Mouse (Mus musculus) kidney, embryonic 14.5 days (tissue): ENCODE measurements around the gene Wnk4. TPM values are rescaled to one million over a fixed set of nuclear protein-coding genes. Genes with fewer than 3 reads are reported as not detected.
A peak's percentile ranks its signal among the peaks of the same experiment; 100 is the strongest.

Source experiments
- ATAC-seq: fragments of 200-750 bp; cut with Nextera tagmentation; 2 replicates; pipeline ENCODE4 v1.8.0; 2017; ENCODE audit warnings: moderate number of reproducible peaks, mild to moderate bottlenecking, moderate TSS enrichment, moderate library complexity; ENCODE audit not compliant: low FRiP score, low TSS enrichment
- H3K27ac ChIP-seq: fragments of 300-500 bp; sonication (generic); 2 replicates; pipeline ENCODE4 v1.5.1; 2014; ENCODE audit warnings: low read depth, mild to moderate bottlenecking, low read length, moderate library complexity, mixed read lengths
- H3K27me3 ChIP-seq: fragments of 300-500 bp; sonication (generic); 2 replicates; pipeline ENCODE4 v1.6.1; 2014; ENCODE audit warnings: mild to moderate bottlenecking, low read length; ENCODE audit not compliant: control insufficient read depth, insufficient read depth
- H3K36me3 ChIP-seq: fragments of 300-500 bp; sonication (generic); 2 replicates; pipeline ENCODE4 v1.6.1; 2014; ENCODE audit warnings: low read length, mixed read lengths; ENCODE audit not compliant: control insufficient read depth, insufficient read depth
- H3K4me1 ChIP-seq: fragments of 300-500 bp; sonication (generic); 2 replicates; pipeline ENCODE4 v1.6.1; 2014; ENCODE audit warnings: low read length, mixed read lengths; ENCODE audit not compliant: control insufficient read depth, insufficient read depth
- H3K4me2 ChIP-seq: fragments of 300-500 bp; sonication (generic); replicated peaks from 2 replicates; pipeline ENCODE4 v1.6.1; 2014; ENCODE audit warnings: low read depth, mild to moderate bottlenecking, low read length
- H3K4me3 ChIP-seq: fragments of 300-500 bp; sonication (generic); 2 replicates; pipeline ENCODE4 v1.5.1; 2014; ENCODE audit warnings: mild to moderate bottlenecking, low read length
- H3K9ac ChIP-seq: fragments of 300-500 bp; sonication (generic); 2 replicates; pipeline ENCODE4 v1.6.1; 2014; ENCODE audit warnings: low read depth, mild to moderate bottlenecking, low read length, moderate library complexity
- H3K9me3 ChIP-seq: fragments of 300-500 bp; sonication (generic); 2 replicates; pipeline ENCODE4 v1.6.1; 2016; ENCODE audit warnings: low read length; ENCODE audit not compliant: control insufficient read depth
- WGBS: fragments of 180-500 bp; shearing (Covaris S2); extraction: QIAGEN DNeasy Blood & Tissue Kit; methylation state at CpG from one replicate; pipeline ENCODE4 v1.1.7; 2014; 5-methylcytosine and 5-hydroxymethylcytosine counted together
- polyA plus RNA-seq: library from polyadenylated mRNA; unstranded; fragments of >200 nt; fragmentation: Nextera tagmentation; extraction: Ambion mirVana; gene quantifications from 2 replicates; pipeline ENCODE4 v1.2.1, GENCODE M21; 2014

Gene Wnk4
- polyA plus RNA-seq, 1 experiment from 2014 or later = 28.1 TPM

- peak overlapping the region; percentile 75 for H3K4me2 ChIP-seq
- peak overlapping the region; percentile 46; the same call in 1 of the 2 replicates for H3K9ac ChIP-seq
- H3K4me1 ChIP-seq = peaks cover 42% of the 10 kb centered on the region
- H3K27me3 ChIP-seq = peaks cover 9% of the 10 kb centered on the region; the same call in 1 of the 2 replicates
- no peak overlapping the region for H3K27ac ChIP-seq
- ATAC-seq = no peak
- H3K9me3 ChIP-seq = no peaks in the 10 kb centered on the region
- H3K36me3 ChIP-seq = peaks cover 2% of the 10 kb centered on the region; the same call in 1 of the 2 replicates
- WGBS = 10% methylated on average over 32 of the region's 32 CpGs
- H3K4me3 ChIP-seq = peak overlapping the region; percentile 50
Observed at GRCm38 (mm10) chr11:101263138-101263988, 3.0 kb downstream of the Wnk4 start.

GRCm38 (mm10) chr11:101263989-101264280 is 3.6 kb downstream of the Wnk4 start:
- no peak overlapping the region for H3K27ac ChIP-seq
- H3K9ac ChIP-seq = no peak overlapping the region; the same call in 1 of the 2 replicates
- WGBS = 14% methylated on average over 3 of the region's 3 CpGs
- peaks cover 36% of the 10 kb centered on the region for H3K4me1 ChIP-seq
- H3K4me3 ChIP-seq = peak overlapping the region; percentile 50; the same call in 1 of the 2 replicates
- no peaks in the 10 kb centered on the region for H3K9me3 ChIP-seq
- peak overlapping the region; percentile 75; the same call in 1 of the 2 replicates for H3K4me2 ChIP-seq
- H3K27me3 ChIP-seq = peaks cover 9% of the 10 kb centered on the region; the same call in 1 of the 2 replicates
- H3K36me3 ChIP-seq = 0 out of 2 replicates have a peak, but pooled peaks cover 3% of the 10 kb centered on the region
- no peak for ATAC-seq

- Histone ChIP-seq H3K4me1 (peaks cover 30% of the 10 kb centered on the region), H3K36me3 (0 out of 2 replicates have a peak, but pooled peaks cover 3% of the 10 kb centered on the region), H3K4me3 (peak overlapping the region; percentile 12), H3K27ac (no peak overlapping the region), H3K9ac (peak overlapping the region; percentile 1; the same call in 1 of the 2 replicates), H3K9me3 (no peaks in the 10 kb centered on the region), H3K27me3 (peaks cover 9% of the 10 kb centered on the region; the same call in 1 of the 2 replicates), H3K4me2 (peak overlapping the region; percentile 38)
- WGBS = 6% methylated on average over 31 of the region's 31 CpGs
- no peak for ATAC-seq
Observed at GRCm38 (mm10) chr11:101264954-101265471, 4.6 kb downstream of the Wnk4 start.

- 0 out of 2 replicates have a peak, but pooled peaks cover 3% of the 10 kb centered on the region for H3K36me3 ChIP-seq
- H3K4me1 ChIP-seq = peaks cover 30% of the 10 kb centered on the region
- ATAC-seq = no peak
- no peak overlapping the region for H3K4me3 ChIP-seq
- WGBS = 47% methylated on average over 6 of the region's 6 CpGs
- H3K9me3 ChIP-seq = no peaks in the 10 kb centered on the region
- H3K9ac ChIP-seq = no peak overlapping the region
- H3K27me3 ChIP-seq = peaks cover 9% of the 10 kb centered on the region; the same call in 1 of the 2 replicates
- no peak overlapping the region; the same call in 1 of the 2 replicates for H3K4me2 ChIP-seq
- no peak overlapping the region for H3K27ac ChIP-seq
Observed at GRCm38 (mm10) chr11:101265906-101266305, 5.5 kb downstream of the Wnk4 start.

GRCm38 (mm10) chr11:101269577-101270116 is 9.3 kb downstream of the Wnk4 start:
- Histone ChIP-seq H3K4me3 (no peak overlapping the region), H3K4me2 (no peak overlapping the region), H3K9me3 (no peaks in the 10 kb centered on the region), H3K36me3 (0 out of 2 replicates have a peak, but pooled peaks cover 3% of the 10 kb centered on the region), H3K27me3 (no peaks in the 10 kb centered on the region), H3K9ac (no peak overlapping the region), H3K4me1 (peaks cover 10% of the 10 kb centered on the region; the same call in 1 of the 2 replicates), H3K27ac (no peak overlapping the region)
- 11% methylated on average over 10 of the region's 10 CpGs for WGBS
- ATAC-seq = no peak

GRCm38 (mm10) chr11:101272446-101272845 is 12.1 kb downstream of the Wnk4 start:
- Histone ChIP-seq H3K9ac (no peak overlapping the region), H3K27ac (no peak overlapping the region), H3K4me2 (no peak overlapping the region), H3K4me1 (peaks cover 21% of the 10 kb centered on the region), H3K4me3 (no peak overlapping the region), H3K36me3 (peaks cover 9% of the 10 kb centered on the region; the same call in 1 of the 2 replicates), H3K27me3 (no peaks in the 10 kb centered on the region), H3K9me3 (no peaks in the 10 kb centered on the region)
- ATAC-seq = no peak
- 86% methylated on average over 3 of the region's 3 CpGs for WGBS

GRCm38 (mm10) chr11:101275309-101275708 is 14.9 kb downstream of the Wnk4 start:
- Histone ChIP-seq H3K9ac (no peak overlapping the region), H3K4me3 (no peak overlapping the region), H3K27ac (no peak overlapping the region), H3K9me3 (no peaks in the 10 kb centered on the region), H3K4me2 (no peak overlapping the region), H3K27me3 (no peaks in the 10 kb centered on the region), H3K36me3 (peaks cover 5% of the 10 kb centered on the region; the same call in 1 of the 2 replicates), H3K4me1 (peaks cover 31% of the 10 kb centered on the region)
- no peak for ATAC-seq
- WGBS = 78% methylated on average over 4 of the region's 4 CpGs

- Histone ChIP-seq H3K27ac (peak overlapping the region; percentile 45; the same call in 1 of the 2 replicates), H3K4me1 (peaks cover 37% of the 10 kb centered on the region), H3K9ac (peak overlapping the region; percentile 36; the same call in 1 of the 2 replicates), H3K27me3 (no peaks in the 10 kb centered on the region), H3K36me3 (peaks cover 5% of the 10 kb centered on the region; the same call in 1 of the 2 replicates), H3K4me3 (no peak overlapping the region; the same call in 1 of the 2 replicates), H3K9me3 (no peaks in the 10 kb centered on the region), H3K4me2 (peak overlapping the region; percentile 84)
- no peak for ATAC-seq
- 32% methylated on average over 27 of the region's 27 CpGs for WGBS
Observed at GRCm38 (mm10) chr11:101276319-101277070, 16.1 kb downstream of the Wnk4 start.
